In the genomic region with DNA sequence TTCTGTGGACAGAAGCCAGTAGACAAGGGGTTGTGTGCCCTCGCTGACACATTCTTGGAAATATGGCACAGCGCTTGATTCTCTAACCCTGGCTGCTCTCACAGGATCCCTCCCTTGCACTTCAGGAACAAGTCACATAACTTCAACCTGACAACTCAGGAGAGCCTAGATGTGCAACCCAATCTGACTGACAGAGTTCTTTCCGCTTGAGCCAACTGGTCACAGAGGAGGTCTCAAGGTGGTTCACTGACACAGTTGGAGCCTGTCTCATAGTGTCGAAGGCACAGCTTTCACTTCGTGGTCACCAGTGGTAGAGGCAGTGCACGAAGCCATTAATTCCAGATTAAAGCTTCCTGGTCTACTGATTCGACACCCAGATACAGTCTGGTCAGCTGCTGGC, we compare ENCODE assay signal across 31 mouse cellular contexts. TPM values are rescaled to one million over a fixed set of nuclear protein-coding genes. Genes with fewer than 3 reads are reported as not detected.
A peak's percentile ranks its signal among the peaks of the same experiment; 100 is the strongest.
DNase-seq lines count a peak whose midpoint lies in the region; ATAC-seq and TF ChIP-seq lines count a peak whose summit lies in the region.
"Had no signal": no experiment of that assay in that cellular context is flagged by ENCODE, and none has a peak within 500 bp of the region (broad histone marks: within the 10 kb centered on the region; RNA-seq: fewer than 3 reads in every experiment).

No protein-coding gene starts in this region.

- no peaks in the 10 kb centered on the region for H3K36me3 ChIP-seq in kidney, embryonic 15.5 days
- no peaks in the 10 kb centered on the region for H3K36me3 ChIP-seq in testis, adult 2 months (ENCODE audit: control insufficient read depth, insufficient read depth, low read length)
- H3K36me3 ChIP-seq: embryonic facial prominence, embryonic 12.5 days; embryonic facial prominence, embryonic 15.5 days; G1E; heart, embryonic 12.5 days; heart, embryonic 15.5 days; hindbrain, embryonic 10.5 days; hindbrain, embryonic 13.5 days had no signal

- ATAC-seq in kidney, embryonic 15.5 days (replicated peaks; ENCODE audit: low FRiP score), result no peak
- ATAC-seq: forebrain, embryonic 14.5 days; forebrain, postnatal 0 days; hindbrain, embryonic 16.5 days; Patski had no signal

- no peaks in the 10 kb centered on the region for H3K9me3 ChIP-seq in kidney, embryonic 15.5 days (replicated peaks)
- H3K9me3 ChIP-seq: embryonic facial prominence, embryonic 15.5 days; G1E; hindbrain, embryonic 13.5 days had no signal

- 71% methylated on average over 7 of the region's 7 CpGs for WGBS in kidney, embryonic 15.5 days

- no peaks in the 10 kb centered on the region for H3K4me1 ChIP-seq in kidney, embryonic 15.5 days
- H3K4me1 ChIP-seq in testis, adult 2 months (ENCODE audit: control insufficient read depth, insufficient read depth, low read length), result no peaks in the 10 kb centered on the region
- H3K4me1 ChIP-seq: embryonic facial prominence, embryonic 12.5 days; embryonic facial prominence, embryonic 15.5 days; heart, embryonic 12.5 days; heart, embryonic 15.5 days; hindbrain, embryonic 10.5 days; hindbrain, embryonic 13.5 days had no signal

- no peaks in the 10 kb centered on the region for H3K27me3 ChIP-seq in kidney, embryonic 15.5 days
- no peaks in the 10 kb centered on the region for H3K27me3 ChIP-seq in testis, adult 2 months (ENCODE audit: control insufficient read depth, insufficient read depth, low read length)
- H3K27me3 ChIP-seq: embryonic facial prominence, embryonic 12.5 days; embryonic facial prominence, embryonic 15.5 days; heart, embryonic 12.5 days; heart, embryonic 15.5 days; hindbrain, embryonic 13.5 days had no signal

- H3K4me2 ChIP-seq in kidney, embryonic 15.5 days, result no peak overlapping the region
- H3K4me2 ChIP-seq: embryonic facial prominence, embryonic 12.5 days; embryonic facial prominence, embryonic 15.5 days; heart, embryonic 12.5 days; heart, embryonic 15.5 days; hindbrain, embryonic 13.5 days had no signal

- intact Hi-C loops in heart, postnatal 36 days (cut with DNase I), result no loop called here

- no peak overlapping the region for H3K27ac ChIP-seq in kidney, embryonic 15.5 days
- no peak overlapping the region for H3K27ac ChIP-seq in testis, adult 2 months (ENCODE audit: control insufficient read depth, insufficient read depth, low read depth, low read length)
- H3K27ac ChIP-seq: embryonic facial prominence, embryonic 12.5 days; embryonic facial prominence, embryonic 15.5 days; gastrocnemius, adult 2 months; heart, embryonic 15.5 days; hindbrain, embryonic 10.5 days; hindbrain, embryonic 13.5 days had no signal

- DNase-seq in heart, adult 11 months, result peak; percentile 93
- no peak for DNase-seq in heart, postnatal 36 days
- peak; percentile 12 for DNase-seq in kidney, postnatal 14 days
- no peak for DNase-seq in testis, postnatal 14 days (ENCODE audit: low spot score)
- no peak for DNase-seq in embryo, embryonic 9.5 days (ENCODE audit: extremely low spot score)
- DNase-seq: adrenal gland, postnatal 10 days; adrenal gland, postnatal 36 days; B cell, adult 2 months; cerebellum, adult 18-20 months; cerebellum, adult 9-10 months; cerebellum, postnatal 14 days; forebrain, postnatal 0 days; gastrocnemius, adult 2 months; heart, adult 18-20 months; heart, postnatal 10 days had no signal

- TF ChIP-seq CTCF in testis, adult 2 months (IDR thresholded peaks at IDR 0.05; ENCODE audit: control insufficient read depth, insufficient read depth, insufficient replicate concordance, low read depth, low read length), result no peak

- H3K4me3 ChIP-seq in kidney, embryonic 15.5 days (replicated peaks), result no peak overlapping the region
- H3K4me3 ChIP-seq in testis, adult 2 months (ENCODE audit: control insufficient read depth, low read depth, low read length), result peak overlapping the region; percentile 73
- H3K4me3 ChIP-seq: embryonic facial prominence, embryonic 12.5 days; embryonic facial prominence, embryonic 15.5 days; gastrocnemius, adult 2 months; heart, embryonic 12.5 days; heart, embryonic 15.5 days; hindbrain, embryonic 10.5 days; hindbrain, embryonic 13.5 days had no signal

- H3K9ac ChIP-seq in kidney, embryonic 15.5 days, result no peak overlapping the region
- H3K9ac ChIP-seq: embryonic facial prominence, embryonic 12.5 days; embryonic facial prominence, embryonic 15.5 days; forebrain, postnatal 0 days; heart, embryonic 12.5 days; heart, embryonic 15.5 days; hindbrain, embryonic 13.5 days had no signal

- TF ChIP-seq POLR2A in testis, adult 2 months (IDR thresholded peaks at IDR 0.05; ENCODE audit: control insufficient read depth, low read depth, low read length), result no peak

RNA-seq across cellular contexts. Expression of a gene that starts 12.5 kb away (rescaled TPM):
- not detected for total RNA-seq in heart, postnatal 36 days (2021)
- polyA plus RNA-seq in kidney, embryonic 15.5 days (2015; fragmentation: Nextera tagmentation; extraction: Ambion mirVana), result not detected in 2 replicates
- 3.1 and 4.6 TPM in 2 replicates for polyA plus RNA-seq in testis, adult 2 months (2012; rRNA removed)
- total RNA-seq: adrenal gland, adult 18-20 months; adrenal gland, postnatal 10 days; adrenal gland, postnatal 36 days; CH12.LX; forebrain, postnatal 0 days; gastrocnemius, adult 2 months; gastrocnemius, postnatal 4 days; heart, adult 18-20 months; heart, postnatal 10 days had no signal
- polyA plus RNA-seq: embryonic facial prominence, embryonic 12.5 days; embryonic facial prominence, embryonic 15.5 days; forebrain, embryonic 11.5 days; forebrain, embryonic 14.5 days; forebrain, postnatal 0 days; G1E; heart, embryonic 12.5 days; heart, embryonic 15.5 days; hindbrain, embryonic 10.5 days; hindbrain, embryonic 13.5 days; hindbrain, embryonic 16.5 days; Patski had no signal

RNA-seq across cellular contexts. Expression of a gene that starts 20.2 kb away (rescaled TPM):
- not detected for total RNA-seq in heart, postnatal 36 days (2021)
- polyA plus RNA-seq in kidney, embryonic 15.5 days (2015; fragmentation: Nextera tagmentation; extraction: Ambion mirVana), result not detected in 2 replicates
- polyA plus RNA-seq in testis, adult 2 months (2012; rRNA removed), result 4.0 and 4.8 TPM in 2 replicates
- total RNA-seq: adrenal gland, adult 18-20 months; adrenal gland, postnatal 10 days; adrenal gland, postnatal 36 days; gastrocnemius, adult 2 months; gastrocnemius, postnatal 4 days; heart, adult 18-20 months; heart, postnatal 10 days had no signal
- polyA plus RNA-seq: embryonic facial prominence, embryonic 12.5 days; embryonic facial prominence, embryonic 15.5 days; forebrain, embryonic 11.5 days; forebrain, embryonic 14.5 days; forebrain, postnatal 0 days; G1E; heart, embryonic 12.5 days; heart, embryonic 15.5 days; hindbrain, embryonic 10.5 days; hindbrain, embryonic 13.5 days; hindbrain, embryonic 16.5 days; Patski had no signal

RNA-seq across cellular contexts. Expression of a gene that starts 24.3 kb away (rescaled TPM):
- not detected for total RNA-seq in heart, postnatal 36 days (2021)
- polyA plus RNA-seq in kidney, embryonic 15.5 days (2015; fragmentation: Nextera tagmentation; extraction: Ambion mirVana), result not detected in 2 replicates
- polyA plus RNA-seq in testis, adult 2 months (2012; rRNA removed), result 0.20 and 0.29 TPM in 2 replicates
- total RNA-seq: adrenal gland, adult 18-20 months; adrenal gland, postnatal 10 days; adrenal gland, postnatal 36 days; CH12.LX; forebrain, postnatal 0 days; G1E; gastrocnemius, adult 2 months; gastrocnemius, postnatal 4 days; heart, adult 18-20 months; heart, postnatal 10 days had no signal
- polyA plus RNA-seq: embryonic facial prominence, embryonic 12.5 days; embryonic facial prominence, embryonic 15.5 days; forebrain, embryonic 11.5 days; forebrain, embryonic 14.5 days; forebrain, postnatal 0 days; G1E; heart, embryonic 12.5 days; heart, embryonic 15.5 days; hindbrain, embryonic 10.5 days; hindbrain, embryonic 13.5 days; hindbrain, embryonic 16.5 days; Patski had no signal

RNA-seq across cellular contexts. Expression of a gene that starts 43.1 kb away (rescaled TPM):
- 10 to 100 TPM; 27.9 to 34.5 TPM for total RNA-seq in heart, postnatal 36 days (2021)
- polyA plus RNA-seq in kidney, embryonic 15.5 days (2015; fragmentation: Nextera tagmentation; extraction: Ambion mirVana), result 58.5 and 69.7 TPM in 2 replicates
- polyA plus RNA-seq in testis, adult 2 months (2012; rRNA removed), result 14.4 and 17.3 TPM in 2 replicates

Comparison
In these comparisons a context has a peak if more than half of its experiments do, and no peak if none do; other contexts are left out.
1. DNase-seq: peak in heart, adult 11 months (single experiment) and kidney, postnatal 14 days (single experiment); none in heart, postnatal 36 days (0 of 2), testis, postnatal 14 days (single experiment) and embryo, embryonic 9.5 days (single experiment).